Mouse (Mus musculus) right cerebral cortex, postnatal 36 days (tissue): Measurements from ENCODE around the gene Pink1.
"Not testable (repeated sequence)": the region's sequence is repeated elsewhere in the genome, so short reads cannot be mapped to it uniquely, and the experiment has no call there.

Experiments
- DNase-seq, 2 experiments: peaks; one replicate each; pipeline ENCODE4 v3.0.0; 2022; ENCODE audit warnings: low spot score in 2 of 2, mixed read lengths in 1 of 2

The Pink1 gene

GRCm38 (mm10) chr4:138342778-138343177 lies 16.7 kb upstream of the Pink1 start:
- DNase-seq, result no peak

- no peak for DNase-seq
Measured at GRCm38 (mm10) chr4:138342048-138342447, 15.9 kb upstream of the Pink1 start.

- DNase-seq, result no peak
Measured at GRCm38 (mm10) chr4:138341393-138341792, 15.3 kb upstream of the Pink1 start.

- DNase-seq, result no peak
Measured at GRCm38 (mm10) chr4:138339963-138340362, 13.9 kb upstream of the Pink1 start.

GRCm38 (mm10) chr4:138337341-138337740 lies 11.2 kb upstream of the Pink1 start:
- no peak for DNase-seq

- no peak for DNase-seq
Measured at GRCm38 (mm10) chr4:138336876-138337275, 10.8 kb upstream of the Pink1 start.

- no peak for DNase-seq
Measured at GRCm38 (mm10) chr4:138335648-138336047, 9.5 kb upstream of the Pink1 start.

- no peak for DNase-seq
Measured at GRCm38 (mm10) chr4:138335036-138335435, 8.9 kb upstream of the Pink1 start.

GRCm38 (mm10) chr4:138333135-138333534 lies 7.0 kb upstream of the Pink1 start:
- no peak for DNase-seq

GRCm38 (mm10) chr4:138331647-138332046 lies 5.5 kb upstream of the Pink1 start:
- no peak for DNase-seq

- DNase-seq, result no peak
Measured at GRCm38 (mm10) chr4:138330264-138330671, 4.2 kb upstream of the Pink1 start.

GRCm38 (mm10) chr4:138327891-138328470 lies 1.9 kb upstream of the Pink1 start:
- no peak for DNase-seq

- DNase-seq, result not testable (repeated sequence)
Measured at GRCm38 (mm10) chr4:138327155-138327554, 1.0 kb upstream of the Pink1 start.

- DNase-seq, result peak; percentile 86 to 87
Measured at GRCm38 (mm10) chr4:138325466-138326076, 536 bp downstream of the Pink1 start.

GRCm38 (mm10) chr4:138324451-138324850 lies 1.7 kb downstream of the Pink1 start:
- DNase-seq, result no peak

GRCm38 (mm10) chr4:138323753-138324152 lies 2.4 kb downstream of the Pink1 start:
- DNase-seq, result no peak

GRCm38 (mm10) chr4:138322692-138323091 lies 3.4 kb downstream of the Pink1 start:
- DNase-seq, result no peak

GRCm38 (mm10) chr4:138321488-138321887 lies 4.6 kb downstream of the Pink1 start:
- DNase-seq, result no peak

- DNase-seq, result no peak
Measured at GRCm38 (mm10) chr4:138320711-138321110, 5.4 kb downstream of the Pink1 start.

- peak; percentile 76 to 78 for DNase-seq
Measured at GRCm38 (mm10) chr4:138319508-138319907, 6.6 kb downstream of the Pink1 start.

GRCm38 (mm10) chr4:138318509-138319266 lies 7.4 kb downstream of the Pink1 start:
- no peak for DNase-seq

- no peak for DNase-seq
Measured at GRCm38 (mm10) chr4:138316369-138316768, 9.7 kb downstream of the Pink1 start.

- DNase-seq, result no peak
Measured at GRCm38 (mm10) chr4:138315781-138316180, 10.3 kb downstream of the Pink1 start.
